Mouse (Mus musculus): ENCODE measurements around the gene Hectd4.

- peak; percentile 49; the same call in 1 of the 2 replicates for TF ChIP-seq POLR2A (IDR thresholded peaks at IDR 0.05; ENCODE audit: borderline replicate concordance, low read depth, low read length)
- no peak for TF ChIP-seq CTCF (IDR thresholded peaks at IDR 0.05; ENCODE audit: low read depth, low read length)
Measured at GRCm38 (mm10) chr5:121204132-121205089, 15.6 kb upstream of the Hectd4 start, which contains the start of gene Rpl6.

All from bone marrow macrophage, adult 2 months (primary cell).